Mouse (Mus musculus) limb, embryonic 10.5 days (tissue): ENCODE measurements around the gene Epha5. TPM values are rescaled to one million over a fixed set of nuclear protein-coding genes. Genes with fewer than 3 reads are reported as not detected.

Experiments
- DNase-seq: peaks from one replicate; pipeline ENCODE4 v3.0.0-alpha.2; 2017; ENCODE audit warnings: low spot score
- H3K27ac ChIP-seq: fragments of 300-500 bp; sonication (generic); 2 replicates; pipeline ENCODE4 v1.5.1; 2016; ENCODE audit warnings: mild to moderate bottlenecking
- H3K27me3 ChIP-seq: fragments of 300-500 bp; sonication (generic); 2 replicates; pipeline ENCODE4 v1.6.1; 2016; ENCODE audit warnings: low read depth, mild to moderate bottlenecking; ENCODE audit not compliant: poor library complexity, severe bottlenecking
- H3K36me3 ChIP-seq: fragments of 300-500 bp; sonication (generic); 2 replicates; pipeline ENCODE4 v1.6.1; 2016; ENCODE audit warnings: mild to moderate bottlenecking, moderate library complexity
- H3K4me1 ChIP-seq: fragments of 300-500 bp; sonication (generic); 2 replicates; pipeline ENCODE4 v1.6.1; 2016
- H3K4me3 ChIP-seq: fragments of 300-500 bp; sonication (generic); 2 replicates; pipeline ENCODE4 v1.5.1; 2016; ENCODE audit warnings: mild to moderate bottlenecking, moderate library complexity
- H3K9me3 ChIP-seq: fragments of 300-500 bp; sonication (generic); replicated peaks from 2 replicates; pipeline ENCODE4 v1.6.1; 2016; ENCODE audit warnings: mild to moderate bottlenecking
- WGBS: fragments of 180-500 bp; shearing (Covaris S2); methylation state at CpG from one replicate; pipeline ENCODE4 v1.1.7; 2016; 5-methylcytosine and 5-hydroxymethylcytosine counted together
- polyA plus RNA-seq: library from polyadenylated mRNA; unstranded; fragments of >200 nt; fragmentation: Nextera tagmentation; extraction: Ambion mirVana; gene quantifications from 2 replicates; pipeline ENCODE4 v1.2.1, GENCODE M21; 2016

The Epha5 gene
- polyA plus RNA-seq, 1 experiment from 2014 or later: 3.7 TPM

- no peaks in the 10 kb centered on the region for H3K36me3 ChIP-seq
- H3K4me3 ChIP-seq: no peak overlapping the region
- 93% methylated on average over 1 of the region's 1 CpGs for WGBS
- DNase-seq: no peak
- H3K4me1 ChIP-seq: no peaks in the 10 kb centered on the region
- H3K27me3 ChIP-seq: no peaks in the 10 kb centered on the region
- H3K27ac ChIP-seq: no peak overlapping the region
- no peaks in the 10 kb centered on the region for H3K9me3 ChIP-seq
These were observed 140.2 kb downstream of the Epha5 start for GRCm38 (mm10) chr5:84276996-84277395.

DNA sequence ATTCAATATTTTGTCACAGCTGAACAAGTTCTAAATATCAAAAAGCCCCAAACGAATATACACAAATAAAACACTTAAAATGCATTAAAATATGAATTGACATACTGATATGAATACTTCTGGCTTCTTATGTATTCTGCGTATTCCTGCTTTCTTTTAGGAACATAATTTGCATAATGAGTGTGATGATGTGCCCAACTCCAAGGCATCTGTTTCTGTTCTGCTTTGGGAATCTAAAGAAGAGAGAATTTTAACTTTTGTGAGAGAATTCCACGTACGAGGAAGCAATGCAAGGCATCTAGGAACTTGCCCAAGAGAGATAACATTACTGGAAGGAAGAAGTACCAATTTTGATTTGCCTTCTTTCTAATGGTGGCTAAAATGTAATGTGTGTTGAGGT lies 151.8 kb downstream of the Epha5 start:
- Histone ChIP-seq H3K4me1 (peaks cover 10% of the 10 kb centered on the region), H3K27me3 (no peaks in the 10 kb centered on the region), H3K4me3 (no peak overlapping the region), H3K36me3 (no peaks in the 10 kb centered on the region), H3K9me3 (no peaks in the 10 kb centered on the region), H3K27ac (no peak overlapping the region)
- DNase-seq: no peak
- 79% methylated on average over 4 of the region's 4 CpGs for WGBS

GRCm38 (mm10) chr5:84263999-84264398 lies 153.2 kb downstream of the Epha5 start:
- Histone ChIP-seq H3K27me3 (no peaks in the 10 kb centered on the region), H3K27ac (no peak overlapping the region), H3K4me3 (no peak overlapping the region), H3K4me1 (peaks cover 10% of the 10 kb centered on the region), H3K9me3 (no peaks in the 10 kb centered on the region), H3K36me3 (no peaks in the 10 kb centered on the region)
- no peak for DNase-seq
- 45% methylated on average over 6 of the region's 6 CpGs for WGBS

DNA sequence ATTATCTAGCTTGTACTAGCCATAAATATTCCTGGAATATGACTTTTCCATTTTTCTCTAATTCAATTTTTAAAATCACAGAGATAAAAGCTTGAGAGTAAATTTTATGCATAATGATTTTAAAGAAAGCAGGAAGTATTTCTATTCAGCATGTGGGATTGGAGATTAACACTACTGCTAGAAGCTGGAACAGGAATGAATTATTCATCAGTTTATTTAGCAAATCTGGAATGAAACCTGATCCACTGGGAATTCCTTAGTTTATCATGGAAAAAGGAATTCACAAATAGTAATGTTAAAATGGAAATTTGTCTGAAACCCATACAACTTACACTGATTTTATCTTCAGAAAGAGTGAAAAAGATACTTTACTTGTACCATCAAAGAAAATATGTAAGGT lies 187.2 kb downstream of the Epha5 start:
- no peak for DNase-seq
- Histone ChIP-seq H3K36me3 (no peaks in the 10 kb centered on the region), H3K27me3 (no peaks in the 10 kb centered on the region), H3K4me3 (no peak overlapping the region), H3K4me1 (no peaks in the 10 kb centered on the region), H3K9me3 (no peaks in the 10 kb centered on the region), H3K27ac (no peak overlapping the region)

DNA sequence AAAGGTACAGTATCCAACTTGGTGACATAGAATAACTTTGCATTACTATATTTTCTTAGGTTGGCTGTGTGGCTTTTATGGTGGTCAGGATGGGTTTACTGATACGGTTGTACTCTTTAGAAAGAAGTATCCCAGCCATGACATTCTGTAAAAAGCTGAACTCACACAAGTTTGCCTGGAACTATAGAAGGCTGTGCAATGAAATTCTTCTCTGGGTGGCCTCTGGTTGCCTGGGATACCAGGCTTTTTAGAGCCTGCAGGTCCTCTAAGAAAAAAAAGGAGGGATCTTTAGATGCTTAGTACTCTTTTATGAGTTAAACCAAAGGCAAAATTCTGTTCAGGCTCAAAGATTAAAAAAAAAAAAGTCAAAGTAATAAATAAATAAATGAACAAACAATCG lies 208.6 kb downstream of the Epha5 start:
- Histone ChIP-seq H3K4me1 (no peaks in the 10 kb centered on the region), H3K4me3 (no peak overlapping the region), H3K36me3 (no peaks in the 10 kb centered on the region), H3K27ac (no peak overlapping the region), H3K27me3 (no peaks in the 10 kb centered on the region), H3K9me3 (no peaks in the 10 kb centered on the region)
- no peak for DNase-seq
- 87% methylated on average over 2 of the region's 2 CpGs for WGBS

DNA sequence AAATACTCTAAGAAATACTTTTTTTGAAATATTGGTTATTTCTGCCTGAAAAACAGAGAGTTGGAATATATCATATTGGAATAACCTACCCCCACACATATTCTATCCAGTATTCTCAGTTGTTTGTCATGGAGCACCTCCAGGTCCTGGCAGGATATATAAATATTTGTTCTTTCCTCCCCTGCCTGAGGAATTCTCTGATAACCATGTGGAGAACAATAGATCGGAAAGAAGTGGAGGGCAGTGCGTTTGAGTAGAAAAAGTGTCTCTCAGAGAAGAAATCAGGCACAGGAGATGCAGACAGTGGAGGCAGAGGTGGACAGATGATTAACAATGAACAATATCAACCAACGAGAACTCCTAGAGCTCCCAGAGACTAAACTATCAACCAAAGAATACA lies 223.8 kb downstream of the Epha5 start:
- WGBS: 93% methylated on average over 3 of the region's 3 CpGs
- no peaks in the 10 kb centered on the region for H3K9me3 ChIP-seq
- H3K36me3 ChIP-seq: no peaks in the 10 kb centered on the region
- H3K4me1 ChIP-seq: no peaks in the 10 kb centered on the region
- no peak overlapping the region for H3K4me3 ChIP-seq
- DNase-seq: no peak
- H3K27me3 ChIP-seq: no peaks in the 10 kb centered on the region
- no peak overlapping the region for H3K27ac ChIP-seq

- no peak for DNase-seq
- H3K4me1 ChIP-seq: no peaks in the 10 kb centered on the region
- no peaks in the 10 kb centered on the region for H3K27me3 ChIP-seq
- H3K4me3 ChIP-seq: no peak overlapping the region
- no peaks in the 10 kb centered on the region for H3K9me3 ChIP-seq
- no peak overlapping the region for H3K27ac ChIP-seq
- 94% methylated on average over 8 of the region's 8 CpGs for WGBS
- no peaks in the 10 kb centered on the region for H3K36me3 ChIP-seq
These were observed 233.0 kb downstream of the Epha5 start for GRCm38 (mm10) chr5:84184189-84184588.

GRCm38 (mm10) chr5:84153095-84153494 lies 264.1 kb downstream of the Epha5 start:
- Histone ChIP-seq H3K4me3 (no peak overlapping the region), H3K27me3 (no peaks in the 10 kb centered on the region), H3K27ac (no peak overlapping the region), H3K4me1 (no peaks in the 10 kb centered on the region), H3K36me3 (no peaks in the 10 kb centered on the region), H3K9me3 (no peaks in the 10 kb centered on the region)
- 74% methylated on average over 2 of the region's 2 CpGs for WGBS
- DNase-seq: no peak

DNA sequence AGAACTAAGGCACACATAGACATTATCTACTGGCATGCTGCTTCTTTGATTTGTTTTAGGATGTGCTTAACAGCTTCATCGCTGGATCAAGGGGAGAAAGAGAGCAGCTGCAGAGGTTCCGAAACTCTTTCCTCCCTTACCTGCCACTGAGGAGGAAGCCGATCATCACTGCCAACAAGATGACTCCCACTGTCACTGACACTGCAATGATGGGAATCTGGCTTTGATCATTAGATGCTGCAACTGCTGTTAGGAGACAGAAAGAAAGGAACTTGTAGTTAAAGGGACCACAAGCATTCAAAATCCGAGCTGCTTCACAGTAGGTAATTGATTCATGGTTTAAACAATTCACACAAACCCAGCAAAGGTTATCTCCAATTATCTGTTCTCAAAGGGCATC lies 275.0 kb downstream of the Epha5 start:
- WGBS: 56% methylated on average over 4 of the region's 4 CpGs
- Histone ChIP-seq H3K27ac (no peak overlapping the region), H3K27me3 (no peaks in the 10 kb centered on the region), H3K36me3 (no peaks in the 10 kb centered on the region), H3K4me1 (no peaks in the 10 kb centered on the region), H3K9me3 (no peaks in the 10 kb centered on the region), H3K4me3 (no peak overlapping the region)
- no peak for DNase-seq

GRCm38 (mm10) chr5:84095947-84096346 lies 321.2 kb downstream of the Epha5 start:
- Histone ChIP-seq H3K4me1 (no peaks in the 10 kb centered on the region), H3K9me3 (no peaks in the 10 kb centered on the region), H3K27me3 (no peaks in the 10 kb centered on the region), H3K36me3 (no peaks in the 10 kb centered on the region), H3K4me3 (no peak overlapping the region), H3K27ac (no peak overlapping the region)
- no peak for DNase-seq
- WGBS: 89% methylated on average over 11 of the region's 11 CpGs

- Histone ChIP-seq H3K27me3 (no peaks in the 10 kb centered on the region), H3K4me1 (no peaks in the 10 kb centered on the region), H3K9me3 (no peaks in the 10 kb centered on the region), H3K4me3 (no peak overlapping the region), H3K36me3 (no peaks in the 10 kb centered on the region), H3K27ac (no peak overlapping the region)
- no peak for DNase-seq
- WGBS: 63% methylated on average over 6 of the region's 6 CpGs
These were observed 335.9 kb downstream of the Epha5 start for GRCm38 (mm10) chr5:84081321-84081720.

DNA sequence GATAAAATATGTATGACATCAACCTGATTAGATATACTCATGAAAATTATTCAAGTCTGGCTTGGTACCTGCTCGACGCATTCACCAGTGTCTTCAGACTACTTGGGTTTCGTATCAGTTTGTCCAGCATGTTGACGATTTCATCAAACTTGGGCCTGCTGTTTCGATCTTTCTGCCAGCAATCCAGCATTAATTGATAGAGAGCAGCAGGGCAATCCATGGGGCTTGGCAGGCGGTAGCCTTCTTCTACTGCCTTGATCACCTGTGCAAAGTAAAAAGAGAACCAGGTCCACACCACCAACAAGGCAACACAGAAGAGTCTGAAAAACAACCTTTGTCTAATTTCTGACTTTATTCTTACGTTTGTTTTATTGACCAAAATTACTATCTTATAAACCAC lies 346.2 kb downstream of the Epha5 start:
- no peak overlapping the region for H3K4me3 ChIP-seq
- H3K27ac ChIP-seq: no peak overlapping the region
- no peaks in the 10 kb centered on the region for H3K27me3 ChIP-seq
- no peaks in the 10 kb centered on the region for H3K36me3 ChIP-seq
- no peaks in the 10 kb centered on the region for H3K9me3 ChIP-seq
- WGBS: 95% methylated on average over 7 of the region's 7 CpGs
- H3K4me1 ChIP-seq: no peaks in the 10 kb centered on the region
- DNase-seq: no peak

GRCm38 (mm10) chr5:84053880-84054279 lies 363.3 kb downstream of the Epha5 start:
- Histone ChIP-seq H3K4me1 (no peaks in the 10 kb centered on the region), H3K9me3 (no peaks in the 10 kb centered on the region), H3K4me3 (no peak overlapping the region), H3K27me3 (no peaks in the 10 kb centered on the region), H3K36me3 (no peaks in the 10 kb centered on the region), H3K27ac (no peak overlapping the region)
- 89% methylated on average over 2 of the region's 2 CpGs for WGBS
- no peak for DNase-seq

DNA sequence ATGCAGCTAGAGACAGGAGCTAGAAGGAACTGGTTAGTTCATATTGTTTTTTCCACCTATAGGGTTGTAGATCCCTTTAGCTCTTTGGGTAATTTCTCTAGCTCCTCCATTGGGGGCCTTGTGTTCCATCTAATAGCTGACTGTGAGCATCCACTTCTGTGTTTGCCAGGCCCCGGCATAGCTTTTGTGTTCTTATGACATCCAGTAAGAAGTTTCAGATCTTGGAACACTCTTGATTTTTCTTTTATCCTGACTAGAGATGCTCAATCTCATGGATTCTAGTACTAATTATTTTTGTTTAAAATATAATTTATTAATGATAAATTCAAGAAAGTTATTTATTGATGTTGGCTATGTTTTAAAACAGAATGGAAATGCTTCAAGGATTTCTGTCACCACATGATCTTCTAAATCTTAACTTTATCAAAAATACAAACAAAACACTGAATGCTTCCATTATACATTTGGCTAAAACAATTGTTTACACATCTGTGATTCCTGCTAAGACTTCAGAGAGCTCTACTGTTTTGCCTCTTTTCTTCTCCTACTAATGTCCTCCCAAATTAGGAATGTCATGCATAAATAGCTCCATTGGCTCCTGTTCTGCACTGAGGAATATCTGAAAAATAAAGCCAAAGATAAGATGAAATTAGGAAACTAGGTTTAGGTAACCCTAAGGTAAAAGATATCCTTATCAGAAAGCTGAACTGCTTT lies 379.8 kb downstream of the Epha5 start:
- DNase-seq: no peak
- Histone ChIP-seq H3K4me1 (no peaks in the 10 kb centered on the region), H3K27ac (no peak overlapping the region), H3K4me3 (no peak overlapping the region), H3K9me3 (no peaks in the 10 kb centered on the region), H3K27me3 (no peaks in the 10 kb centered on the region), H3K36me3 (no peaks in the 10 kb centered on the region)
- WGBS: 94% methylated on average over 1 of the region's 1 CpGs
